Mouse (Mus musculus) MEL (cell line): ENCODE data around the gene Bach1. TPM values are rescaled to one million over a fixed set of nuclear protein-coding genes. Genes with fewer than 3 reads are reported as not detected.

ENCODE experiments used
- DNase-seq: peaks from one replicate; pipeline ENCODE4 v3.0.0; 2011; ENCODE audit warnings: low read depth, low spot score
- H3K27ac ChIP-seq: 2 replicates; pipeline ENCODE4 v1.5.1; 2012; ENCODE audit warnings: low read depth, mild to moderate bottlenecking, control low read depth, low read length, moderate library complexity; ENCODE audit not compliant: control insufficient read depth
- H3K27me3 ChIP-seq, 2 experiments: fragments of 150-350 bp in 1 of 2; sonication (generic) in 1 of 2; 2 replicates each; pipeline ENCODE4 v1.6.1; 2012; ENCODE audit warnings: low read length in 2 of 2, mild to moderate bottlenecking in 2 of 2, improper control_type of control experiment in 1 of 2, moderate library complexity in 1 of 2; ENCODE audit not compliant: insufficient read depth in 2 of 2, control insufficient read depth in 1 of 2
- H3K36me3 ChIP-seq, 2 experiments: 2 replicates each; pipeline ENCODE4 v1.6.1; 2012 to 2014; ENCODE audit warnings: low read length in 2 of 2, improper control_type of control experiment in 1 of 2, inconsistent platforms in 1 of 2, mild to moderate bottlenecking in 1 of 2; ENCODE audit not compliant: insufficient read depth in 2 of 2, control insufficient read depth in 1 of 2
- H3K4me1 ChIP-seq, 2 experiments: fragments of 150-350 bp in 1 of 2; sonication (generic) in 1 of 2; 2 replicates each; pipeline ENCODE4 v1.6.1; 2012; ENCODE audit warnings: low read length in 2 of 2, improper control_type of control experiment in 1 of 2, mild to moderate bottlenecking in 1 of 2; ENCODE audit not compliant: insufficient read depth in 2 of 2, control insufficient read depth in 1 of 2
- H3K4me3 ChIP-seq, 2 experiments: fragments of 150-350 bp in 1 of 2; sonication (generic) in 1 of 2; 2 replicates each; pipeline ENCODE4 v1.5.1; 2012; ENCODE audit warnings: low read depth in 2 of 2, low read length in 2 of 2, mild to moderate bottlenecking in 2 of 2, moderate library complexity in 2 of 2, control low read depth in 1 of 2, improper control_type of control experiment in 1 of 2; ENCODE audit not compliant: control insufficient read depth in 1 of 2, insufficient read depth in 1 of 2
- H3K79me2 ChIP-seq: 2 replicates; pipeline ENCODE4 v1.6.1; 2012; ENCODE audit warnings: mild to moderate bottlenecking, low read length, moderate library complexity; ENCODE audit not compliant: control insufficient read depth, poor library complexity, insufficient read depth
- H3K9ac ChIP-seq: 2 replicates; pipeline ENCODE4 v1.6.1; 2012; ENCODE audit warnings: low read depth, mild to moderate bottlenecking, control low read depth, low read length, moderate library complexity; ENCODE audit not compliant: control insufficient read depth, poor library complexity, severe bottlenecking
- H3K9me3 ChIP-seq: fragments of 150-350 bp; sonication (generic); replicated peaks from 2 replicates; pipeline ENCODE4 v1.6.1; 2012; ENCODE audit warnings: mild to moderate bottlenecking, low read length, improper control_type of control experiment, moderate library complexity; ENCODE audit not compliant: insufficient read depth
- E2F4 ChIP-seq: IDR thresholded peaks from 2 replicates; pipeline ENCODE4 v1.6.1; 2011; ENCODE audit warnings: low read depth, low read length, improper control_type of control experiment, borderline replicate concordance
- ETS1 ChIP-seq: IDR thresholded peaks from 2 replicates; pipeline ENCODE4 v1.6.1; 2012; ENCODE audit warnings: low read depth, mild to moderate bottlenecking, inconsistent platforms, low read length, improper control_type of control experiment, moderate library complexity
- GABPA ChIP-seq: IDR thresholded peaks from 2 replicates; pipeline ENCODE4 v1.6.1; 2012; ENCODE audit warnings: low read depth, mild to moderate bottlenecking, inconsistent platforms, low read length, improper control_type of control experiment, moderate library complexity
- HCFC1 ChIP-seq: IDR thresholded peaks from 2 replicates; pipeline ENCODE4 v1.6.1; 2012; ENCODE audit warnings: low read depth, mild to moderate bottlenecking, inconsistent platforms, low read length, improper control_type of control experiment, moderate library complexity
- JUND ChIP-seq: IDR thresholded peaks from 2 replicates; pipeline ENCODE4 v1.6.1; 2011; ENCODE audit warnings: low read depth, mild to moderate bottlenecking, improper control_type of control experiment, low read length
- KAT2A ChIP-seq: conservative IDR thresholded peaks from 2 replicates; pipeline ENCODE4 v1.6.1; 2012; ENCODE audit warnings: low read depth, low read length, improper control_type of control experiment, inconsistent platforms
- MAFK ChIP-seq: IDR thresholded peaks from 2 replicates; pipeline ENCODE4 v1.6.1; 2011; ENCODE audit warnings: low read depth, mild to moderate bottlenecking, low read length, improper control_type of control experiment, borderline replicate concordance
- MAX ChIP-seq: IDR thresholded peaks from 2 replicates; pipeline ENCODE4 v1.6.1; 2011; ENCODE audit warnings: low read length, improper control_type of control experiment
- MEF2A ChIP-seq: IDR thresholded peaks from 2 replicates; pipeline ENCODE4 v1.6.1; 2014; ENCODE audit warnings: low read depth, mild to moderate bottlenecking, inconsistent platforms, low read length, improper control_type of control experiment; ENCODE audit not compliant: poor library complexity, insufficient replicate concordance, severe bottlenecking; ENCODE audit errors: extremely low read depth
- NELFE ChIP-seq: IDR thresholded peaks from 2 replicates; pipeline ENCODE4 v1.6.1; 2011; ENCODE audit warnings: low read depth, low read length, improper control_type of control experiment
- POLR2A ChIP-seq, 2 experiments: IDR thresholded peaks; 2 replicates each; pipeline ENCODE4 v1.6.1; 2011 to 2012; ENCODE audit warnings: low read length in 2 of 2, mild to moderate bottlenecking in 2 of 2, control low read depth in 1 of 2, improper control_type of control experiment in 1 of 2, low read depth in 1 of 2, moderate library complexity in 1 of 2; ENCODE audit not compliant: control insufficient read depth in 1 of 2, insufficient read depth in 1 of 2, poor library complexity in 1 of 2
- POLR2AphosphoS5 ChIP-seq: IDR thresholded peaks from 2 replicates; pipeline ENCODE4 v1.6.1; 2012; ENCODE audit warnings: low read depth, borderline replicate concordance, mild to moderate bottlenecking, inconsistent platforms, low read length, moderate library complexity, mixed read lengths
- SIN3A ChIP-seq: IDR thresholded peaks from 2 replicates; pipeline ENCODE4 v1.6.1; 2012; ENCODE audit warnings: low read length, improper control_type of control experiment, inconsistent platforms
- SMC3 ChIP-seq: IDR thresholded peaks from 2 replicates; pipeline ENCODE4 v1.6.1; 2011; ENCODE audit warnings: low read depth, low read length, improper control_type of control experiment
- TBP ChIP-seq: IDR thresholded peaks from 2 replicates; pipeline ENCODE4 v1.8.0; 2011; ENCODE audit warnings: low read depth, low read length, improper control_type of control experiment
- UBTF ChIP-seq: IDR thresholded peaks from 2 replicates; pipeline ENCODE4 v1.6.1; 2012; ENCODE audit warnings: low read depth, mild to moderate bottlenecking, inconsistent platforms, low read length, improper control_type of control experiment, moderate library complexity, borderline replicate concordance; ENCODE audit not compliant: insufficient read depth
- USF1 ChIP-seq: IDR thresholded peaks from 2 replicates; pipeline ENCODE4 v1.6.1; 2014; ENCODE audit warnings: low read depth, mild to moderate bottlenecking, inconsistent platforms, low read length, improper control_type of control experiment, moderate library complexity
- USF2 ChIP-seq, 2 experiments: IDR thresholded peaks; 2 replicates each; pipeline ENCODE4 v1.6.1; 2011 to 2012; ENCODE audit warnings: improper control_type of control experiment in 2 of 2, low read length in 2 of 2, borderline replicate concordance in 1 of 2, inconsistent platforms in 1 of 2, low read depth in 1 of 2, mild to moderate bottlenecking in 1 of 2; ENCODE audit not compliant: insufficient read depth in 1 of 2
- ZC3H11A ChIP-seq: IDR thresholded peaks from 2 replicates; pipeline ENCODE4 v1.6.1; 2012; ENCODE audit warnings: low read depth, mild to moderate bottlenecking, inconsistent platforms, low read length, improper control_type of control experiment
- ZMIZ1 ChIP-seq: IDR thresholded peaks from 2 replicates; pipeline ENCODE4 v1.6.1; 2012; ENCODE audit warnings: low read depth, mild to moderate bottlenecking, inconsistent platforms, low read length, improper control_type of control experiment, moderate library complexity
- polyA plus RNA-seq, 2 experiments: library from polyadenylated mRNA; stranded (reverse) in 1 of 2; unstranded in 1 of 2; fragments of >175 nt in 1 of 2; fragments of >200 nt in 1 of 2; gene quantifications; 2 replicates each; pipeline versions ENCODE4 v1.2.1 to v1.2.4; 2012; ENCODE audit warnings: low replicate concordance in 2 of 2, low read depth in 1 of 2; ENCODE audit not compliant: insufficient read length in 2 of 2, insufficient read depth in 1 of 2, missing spikeins in 1 of 2
- total RNA-seq: library from RNA; depleted of rRNA; stranded (reverse); fragments of 300-350 nt; gene quantifications from 2 replicates; pipeline ENCODE4 v1.2.3, GENCODE M21; 2012

The Bach1 gene
- total and polyA plus RNA-seq, 3 experiments = 20.5 to 21.1 TPM; not detected in 1

- no peak for TF ChIP-seq HCFC1
- TF ChIP-seq SMC3 = no peak
- TF ChIP-seq ZMIZ1 = no peak
- TF ChIP-seq, all 39 proteins: peak for 0
Measured at GRCm38 (mm10) chr16:87666620-87667004, 32.1 kb upstream of the Bach1 start (continued).

GRCm38 (mm10) chr16:87668002-87668401, 30.7 kb upstream of the Bach1 start:
- H3K4me1 ChIP-seq = no peaks in the 10 kb centered on the region
- no peaks in the 10 kb centered on the region for H3K27me3 ChIP-seq
- H3K79me2 ChIP-seq = no peaks in the 10 kb centered on the region
- no peak overlapping the region for H3K27ac ChIP-seq
- H3K36me3 ChIP-seq = no peaks in the 10 kb centered on the region
- TF ChIP-seq UBTF = no peak
- TF ChIP-seq GABPA = no peak
- TF ChIP-seq JUND = no peak
- no peak for TF ChIP-seq POLR2A (IDR thresholded peaks at IDR 0.05; ENCODE audit: control insufficient read depth in 1 of 2, insufficient read depth in 1 of 2, low read depth in 1 of 2, low read length in 2 of 2, poor library complexity in 1 of 2)
- no peak for TF ChIP-seq SMC3
- no peak for TF ChIP-seq ZC3H11A
- TF ChIP-seq MAX = no peak
- H3K9me3 ChIP-seq = no peaks in the 10 kb centered on the region
- H3K4me3 ChIP-seq = no peak overlapping the region
- no peak for DNase-seq
- H3K9ac ChIP-seq = no peak overlapping the region

- no peak overlapping the region for H3K4me3 ChIP-seq
- no peak overlapping the region for H3K9ac ChIP-seq
- no peaks in the 10 kb centered on the region for H3K9me3 ChIP-seq
- no peaks in the 10 kb centered on the region for H3K27me3 ChIP-seq
- H3K36me3 ChIP-seq = no peaks in the 10 kb centered on the region
- H3K79me2 ChIP-seq = no peaks in the 10 kb centered on the region
- no peak for TF ChIP-seq ETS1
- no peak for TF ChIP-seq POLR2AphosphoS5
- TF ChIP-seq SIN3A = no peak
- TF ChIP-seq E2F4 = no peak
- TF ChIP-seq NELFE = no peak
- no peak for TF ChIP-seq HCFC1
- TF ChIP-seq UBTF = no peak
- no peak for TF ChIP-seq MEF2A
- TF ChIP-seq USF2 (IDR thresholded peaks at IDR 0.05; ENCODE audit: borderline replicate concordance in 1 of 2, insufficient read depth in 1 of 2, low read depth in 1 of 2, low read length in 2 of 2) = no peak
- no peak for TF ChIP-seq POLR2A (IDR thresholded peaks at IDR 0.05; ENCODE audit: control insufficient read depth in 1 of 2, insufficient read depth in 1 of 2, low read depth in 1 of 2, low read length in 2 of 2, poor library complexity in 1 of 2)
- TF ChIP-seq SMC3 = no peak
- TF ChIP-seq KAT2A = no peak
- no peak for TF ChIP-seq USF1
- no peak for TF ChIP-seq MAFK
- no peak for TF ChIP-seq TBP
- no peaks in the 10 kb centered on the region for H3K4me1 ChIP-seq
- no peak for DNase-seq
- no peak overlapping the region for H3K27ac ChIP-seq
Measured at GRCm38 (mm10) chr16:87670091-87670820, 28.5 kb upstream of the Bach1 start.
